Mouse (Mus musculus) bone marrow macrophage, adult 2 months (primary cell): Measurements from ENCODE around the gene Mipol1.

Experiments used
- CTCF ChIP-seq: IDR thresholded peaks from 2 replicates; pipeline ENCODE4 v1.5.1; 2012; ENCODE audit warnings: low read depth, mild to moderate bottlenecking, low read length, moderate library complexity
- POLR2A ChIP-seq: IDR thresholded peaks from 2 replicates; pipeline ENCODE4 v1.6.1; 2012; ENCODE audit warnings: mild to moderate bottlenecking, low read depth, low read length, borderline replicate concordance

DNA sequence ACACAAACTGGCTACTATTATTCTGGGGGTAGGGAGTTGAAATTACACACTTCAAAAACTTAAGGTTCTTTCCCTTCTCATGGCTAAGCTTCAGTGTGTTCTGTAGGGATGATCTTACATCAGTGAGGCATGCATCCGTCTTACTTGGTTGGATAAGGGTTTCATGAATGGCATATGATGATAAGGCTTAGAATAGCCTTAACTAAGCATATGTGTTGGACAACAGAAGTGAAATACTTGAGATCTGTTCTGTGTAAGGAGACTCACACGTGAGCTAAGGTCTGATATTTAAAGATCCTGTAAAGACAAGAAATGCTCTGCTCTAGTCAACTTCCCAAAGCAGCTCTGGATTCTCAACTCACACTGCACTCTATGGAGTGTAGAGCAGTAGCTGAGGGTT is 44.1 kb upstream of the Mipol1 start:
- TF ChIP-seq CTCF (no peak), POLR2A (no peak)
